Mouse (Mus musculus): ENCODE data around the gene Ppp1r1b.

DNA sequence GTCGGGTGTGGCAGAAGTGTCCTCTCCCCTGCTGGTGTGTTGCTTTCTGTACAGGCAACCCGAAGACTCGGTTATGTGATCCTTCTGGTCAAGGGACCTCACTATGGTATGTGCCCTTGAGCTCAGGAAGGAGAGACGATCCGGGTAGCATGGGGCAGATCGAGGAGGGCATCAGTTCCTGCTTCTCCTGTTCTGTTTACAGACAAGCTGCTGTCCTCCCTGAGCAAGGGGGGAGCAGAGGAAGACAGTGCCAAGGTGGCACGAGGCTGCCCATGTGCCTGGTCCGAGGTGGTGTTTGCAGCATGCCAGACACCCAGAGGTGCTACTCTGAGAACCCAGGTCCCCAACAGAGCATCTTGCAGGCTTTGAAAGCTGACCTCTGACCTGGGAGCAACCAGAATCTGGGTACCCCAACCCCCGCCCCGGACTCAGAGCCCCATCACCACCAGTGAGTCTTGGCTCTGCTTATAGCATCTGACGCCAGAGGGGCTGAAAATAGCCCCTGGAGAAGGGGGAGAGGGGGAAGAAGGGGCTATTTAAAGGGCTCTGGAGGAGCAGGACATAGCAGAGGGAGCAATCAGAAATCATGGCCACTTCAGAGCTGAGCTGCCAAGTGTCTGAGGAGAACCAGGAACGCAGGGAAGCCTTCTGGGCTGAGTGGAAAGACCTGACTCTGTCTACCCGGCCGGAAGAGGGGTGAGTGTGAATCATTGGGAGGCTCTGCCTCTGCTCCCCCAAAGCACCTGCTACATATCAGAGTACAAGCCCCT lies 35.2 kb downstream of the Ppp1r1b start, which contains the start of gene Tcap:
- no peak for TF ChIP-seq GATA1 (IDR thresholded peaks at IDR 0.05; ENCODE audit: low read length)
- TF ChIP-seq TAL1 (IDR thresholded peaks at IDR 0.05; ENCODE audit: low read length), result no peak

Measured in erythroblast, embryonic 14.5 days (primary cell).